Mouse (Mus musculus): ENCODE data around the gene Olfr1113.
"Not testable (repeated sequence)": the region's sequence is repeated elsewhere in the genome, so short reads cannot be mapped to it uniquely, and the experiment has no call there.

Gene Olfr1113

GRCm38 (mm10) chr2:87208670-87209069, at the start of gene Olfr1113:
TSS of gene Olfr1113 (plus strand) at chr2:87208970.
- DNase-seq (ENCODE audit: low spot score) = no peak

GRCm38 (mm10) chr2:87167731-87168130, 41.0 kb upstream of the Olfr1113 start:
- DNase-seq (ENCODE audit: low spot score) = not testable (repeated sequence)

DNA sequence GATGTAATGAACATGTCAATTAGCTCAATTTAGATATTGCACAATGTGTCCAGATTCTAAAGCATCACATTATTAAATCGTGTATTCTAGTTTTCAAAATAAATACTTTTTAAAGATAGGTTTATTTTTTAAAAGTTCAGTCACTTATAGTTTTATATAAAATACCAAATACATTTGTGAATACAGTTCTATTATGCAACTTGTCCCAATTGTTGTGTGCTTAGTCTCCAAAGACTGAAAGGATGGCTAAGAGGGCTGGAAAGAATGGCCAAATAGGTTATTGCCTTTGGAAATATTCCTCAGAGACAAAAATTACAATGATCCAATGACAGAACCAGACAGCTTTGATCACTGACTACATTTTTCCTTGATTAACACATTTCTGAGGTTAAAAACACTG, 21.3 kb upstream of the Olfr1113 start, which contains the start of gene Olfr1112:
Gene Olfr1112 (plus strand): TSS at position 301 of the 400 bp plus-strand sequence.
- DNase-seq (ENCODE audit: low spot score) = no peak

DNA sequence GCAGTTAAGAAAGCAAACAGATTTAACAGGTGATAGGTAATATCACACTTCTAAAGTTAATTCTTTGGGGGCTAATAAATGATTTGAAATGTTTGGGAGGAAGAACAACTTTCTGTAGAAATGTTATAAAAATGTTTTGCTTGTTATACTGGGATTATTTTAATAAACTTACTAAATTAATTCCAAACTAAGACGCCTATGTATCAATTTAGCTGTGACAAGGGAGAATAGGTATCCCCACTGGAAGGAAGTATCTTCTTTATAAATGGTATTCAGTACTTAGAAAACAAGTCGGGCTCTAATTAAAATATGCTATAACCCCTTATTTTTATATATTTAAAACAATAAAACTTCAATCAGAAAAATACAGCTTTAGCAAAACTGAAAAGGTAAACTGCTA, 38.9 kb downstream of the Olfr1113 start, which contains the start of gene Olfr1115:
Gene Olfr1115 (plus strand): TSS at position 301 of the 400 bp plus-strand sequence.
- DNase-seq (ENCODE audit: low spot score) = no peak

All from embryo, embryonic 10 days (tissue).